Mouse (Mus musculus) adrenal gland, adult 2 months (tissue): Measurements from ENCODE around the gene Tk1. TPM values are rescaled to one million over a fixed set of nuclear protein-coding genes. Genes with fewer than 3 reads are reported as not detected.
"Not testable (repeated sequence)": the region's sequence is repeated elsewhere in the genome, so short reads cannot be mapped to it uniquely, and the experiment has no call there.

ENCODE experiments used
- DNase-seq: peaks from one replicate; pipeline ENCODE4 v3.0.0; 2021
- polyA plus RNA-seq: library from polyadenylated mRNA; depleted of rRNA; stranded (reverse); fragments of >200 nt; gene quantifications from 2 replicates; pipeline ENCODE4 v1.2.3, GENCODE M21; 2012
- total RNA-seq, 2 experiments: library from RNA; stranded (reverse); gene quantifications; 2 replicates each; pipeline ENCODE4 v1.2.3; 2021

The Tk1 gene
- total and polyA plus RNA-seq, 3 experiments = 2.2 to 10.2 (median 3.1) TPM

DNA sequence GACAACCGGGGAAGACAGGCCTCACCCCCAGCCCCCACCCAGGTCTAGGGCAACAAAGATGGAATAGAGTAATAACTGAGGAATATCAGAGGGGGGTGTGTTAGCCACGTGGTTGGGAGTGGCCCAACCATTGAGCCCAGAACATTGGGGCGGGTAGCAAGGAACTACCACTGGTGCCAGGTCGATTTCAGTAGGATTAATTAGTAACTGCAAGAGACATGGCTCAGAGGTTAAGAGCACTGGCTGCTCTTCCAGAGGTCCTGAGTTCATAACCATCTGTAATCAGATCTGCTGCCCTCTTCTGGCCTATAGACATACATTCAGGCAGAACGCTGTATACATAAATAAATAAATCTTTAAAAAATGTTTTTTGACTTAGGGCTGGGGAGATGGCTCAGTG is 20.7 kb upstream of the Tk1 start:
- DNase-seq = no peak

DNA sequence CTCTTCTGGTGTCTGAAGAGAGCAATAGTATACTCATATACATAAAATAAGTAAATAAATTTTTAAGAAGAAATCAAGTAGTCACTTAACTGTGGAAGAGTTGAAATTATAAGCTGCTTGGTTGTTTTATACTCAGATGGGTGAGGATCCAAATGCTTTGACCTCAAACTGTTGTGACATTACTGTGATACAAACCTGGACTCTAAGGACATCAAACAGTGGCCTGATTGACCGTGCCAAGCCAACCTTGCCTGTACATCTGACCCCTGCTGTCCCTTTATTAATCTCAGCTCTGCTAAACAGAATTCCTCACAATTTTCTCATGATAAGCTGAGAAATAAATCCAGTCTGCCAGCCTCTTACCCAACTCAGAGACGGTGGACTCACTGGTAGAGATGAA is 19.8 kb upstream of the Tk1 start:
- no peak for DNase-seq

DNA sequence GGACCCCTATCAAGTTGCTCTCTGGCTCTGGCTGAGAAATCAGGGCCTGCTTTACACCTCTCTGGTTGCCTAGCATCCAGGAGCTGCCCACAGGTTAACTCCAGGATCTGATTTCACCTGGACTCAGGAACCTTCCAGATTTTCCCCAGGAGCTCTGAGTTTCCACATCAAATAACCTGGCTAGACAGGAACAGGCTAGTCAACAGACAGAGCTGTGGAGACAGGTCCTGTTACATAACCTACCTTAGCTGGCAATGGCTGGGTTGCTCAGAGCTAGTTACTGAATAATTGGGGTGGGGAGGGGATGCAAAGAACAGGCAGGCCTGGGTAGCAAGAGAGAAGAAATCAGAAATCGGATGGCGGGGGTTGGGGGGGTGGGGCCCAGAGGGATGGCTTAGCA is 19.1 kb upstream of the Tk1 start:
- DNase-seq = no peak

DNA sequence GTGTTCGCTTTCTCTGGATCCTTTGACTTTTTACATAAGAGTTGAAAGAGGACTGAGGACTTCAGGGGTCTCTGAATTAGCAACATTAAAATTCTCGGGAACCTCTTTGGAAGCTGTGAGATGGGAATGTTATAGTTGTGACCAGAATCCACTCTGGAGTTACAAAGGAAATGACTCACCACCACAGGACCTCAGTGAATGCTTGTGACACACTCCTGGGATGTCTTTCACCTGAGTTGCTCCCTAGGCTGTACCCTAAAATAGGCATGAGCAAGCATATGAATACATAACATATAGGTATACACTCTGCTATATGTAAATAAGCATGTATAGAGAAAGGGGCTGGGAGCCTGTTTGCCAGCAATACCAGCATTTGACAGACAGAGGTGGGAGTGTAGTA is 17.5 kb upstream of the Tk1 start:
- no peak for DNase-seq

- peak; percentile 74 for DNase-seq
Measured at GRCm38 (mm10) chr11:117840910-117841309, 15.0 kb upstream of the Tk1 start.

DNA sequence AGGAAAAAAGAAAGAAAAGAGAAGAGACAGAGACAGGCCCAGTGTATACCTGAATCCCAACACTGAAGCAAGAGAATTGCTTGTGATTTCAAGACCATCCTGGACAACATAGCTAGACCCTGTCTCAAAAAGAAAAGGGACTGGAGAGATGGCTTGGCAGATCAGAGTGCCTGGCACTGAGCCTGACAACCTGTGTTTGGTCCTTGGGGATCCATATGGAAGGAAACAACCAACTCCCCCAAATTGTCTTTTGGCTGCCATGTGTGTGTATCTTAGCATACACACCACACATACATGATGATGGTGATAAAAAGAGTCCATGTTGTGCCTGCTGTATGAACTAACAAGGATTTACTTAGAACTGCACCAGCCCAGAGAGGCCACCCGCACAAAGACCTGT is 13.1 kb upstream of the Tk1 start:
- no peak for DNase-seq

- no peak for DNase-seq
Measured at GRCm38 (mm10) chr11:117838572-117838971, 12.7 kb upstream of the Tk1 start.

DNA sequence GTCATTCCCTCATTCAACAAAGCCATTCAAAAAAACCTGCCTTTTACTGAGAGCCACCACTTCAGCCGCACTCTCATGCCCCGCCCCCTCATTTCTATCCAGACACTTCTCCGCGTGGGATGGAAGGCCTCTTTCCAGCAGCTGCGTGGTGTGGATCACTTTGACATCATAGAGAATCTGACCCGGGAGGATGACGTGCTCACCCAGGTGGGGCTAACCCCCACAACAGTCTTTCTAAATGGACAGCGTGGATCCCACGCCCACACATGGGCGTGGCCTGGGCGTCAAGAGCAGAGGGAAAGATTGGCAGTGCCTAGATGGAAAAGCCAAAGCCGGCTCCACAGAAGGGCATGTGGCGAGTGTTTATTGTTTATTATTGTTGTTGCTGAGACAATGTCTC is 10.4 kb upstream of the Tk1 start:
- DNase-seq = peak; percentile 43

DNA sequence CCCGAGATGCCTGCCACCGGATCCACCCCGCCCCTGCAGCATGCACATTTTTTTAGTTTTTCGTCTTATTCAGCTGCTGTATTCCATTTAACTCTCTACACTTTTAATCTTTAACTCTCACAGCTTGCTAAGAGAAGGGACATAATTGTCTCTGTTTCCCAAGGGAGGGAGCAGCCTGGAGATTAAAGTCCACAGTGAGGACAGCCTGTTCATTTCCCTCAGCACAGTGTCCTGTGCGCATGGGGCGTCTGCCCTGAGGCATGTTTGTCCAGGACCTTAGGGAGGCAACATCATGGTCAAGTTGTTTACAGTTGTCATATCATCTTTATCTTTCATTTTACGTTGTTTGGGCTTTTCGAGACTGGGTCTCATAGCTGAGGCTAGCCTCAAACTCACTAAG is 8.2 kb upstream of the Tk1 start:
- DNase-seq = no peak

GRCm38 (mm10) chr11:117833509-117833908 is 7.6 kb upstream of the Tk1 start:
- not testable (repeated sequence) for DNase-seq

GRCm38 (mm10) chr11:117832086-117832969 is 6.4 kb upstream of the Tk1 start:
- DNase-seq = peak; percentile 65

DNA sequence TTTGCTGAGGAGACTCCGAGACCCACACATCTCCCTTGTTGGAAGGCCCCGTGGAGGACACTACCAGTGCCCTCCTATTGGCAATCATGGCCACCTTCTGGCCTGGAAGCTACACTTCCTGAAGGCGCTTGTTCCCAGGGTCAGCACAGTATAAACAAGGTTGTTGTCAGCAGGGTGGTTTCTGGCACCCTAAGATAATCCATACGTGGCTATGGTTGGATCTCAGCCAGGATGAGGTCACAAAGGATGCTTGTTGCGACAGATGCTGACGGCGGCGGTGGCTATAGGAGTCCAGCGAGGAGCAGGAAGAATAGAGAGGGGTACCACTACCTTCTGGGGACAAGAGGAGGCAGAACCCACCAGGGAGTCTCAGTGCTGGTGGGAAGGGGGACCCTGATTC is 4.5 kb upstream of the Tk1 start:
- no peak for DNase-seq

GRCm38 (mm10) chr11:117829671-117830215 is 3.9 kb upstream of the Tk1 start:
- DNase-seq = peak; percentile 44

- peak; percentile 50 for DNase-seq
Measured at GRCm38 (mm10) chr11:117828888-117829604, 3.2 kb upstream of the Tk1 start.

GRCm38 (mm10) chr11:117828149-117828887 is 2.4 kb upstream of the Tk1 start:
- peak; percentile 37 for DNase-seq

DNA sequence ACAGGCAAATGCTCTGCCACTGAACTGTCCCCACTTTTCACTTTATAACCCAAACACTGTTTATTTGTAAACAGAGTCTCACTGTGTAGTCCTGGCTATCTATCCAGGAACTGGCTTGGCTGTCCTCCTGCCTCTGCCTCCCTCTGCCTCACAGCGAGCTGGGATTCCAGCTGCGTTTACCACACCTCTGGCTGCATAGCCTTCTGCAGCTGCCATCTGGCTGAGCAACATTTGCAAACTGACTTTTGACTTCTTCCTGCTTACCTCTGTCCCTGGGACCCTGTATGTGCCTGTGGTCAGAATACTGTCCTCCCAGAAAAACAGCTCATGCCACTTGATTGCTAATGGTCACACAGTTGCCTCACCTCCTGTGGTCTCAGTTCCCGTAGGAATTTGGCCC is 1.5 kb upstream of the Tk1 start:
- DNase-seq = no peak

DNA sequence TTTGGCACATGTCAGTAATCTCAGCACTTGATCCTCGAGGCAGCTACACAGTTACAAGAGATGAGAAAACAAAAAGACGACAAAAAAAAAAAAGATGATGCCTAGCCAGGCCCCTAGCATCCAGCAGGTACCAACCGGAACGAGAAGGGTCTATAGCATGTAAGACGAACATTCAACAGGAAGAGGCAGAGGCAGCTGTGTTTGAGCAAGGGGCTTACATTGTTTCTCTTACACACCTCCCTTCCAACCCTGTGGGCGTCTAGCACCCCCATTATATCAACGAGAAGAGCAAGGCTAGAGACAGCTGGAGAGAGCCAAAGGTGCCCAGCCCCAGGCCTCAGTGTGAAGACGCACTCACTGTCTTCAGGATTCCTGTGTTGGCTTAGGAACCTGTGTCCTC is 1.0 kb upstream of the Tk1 start:
- DNase-seq = no peak

DNA sequence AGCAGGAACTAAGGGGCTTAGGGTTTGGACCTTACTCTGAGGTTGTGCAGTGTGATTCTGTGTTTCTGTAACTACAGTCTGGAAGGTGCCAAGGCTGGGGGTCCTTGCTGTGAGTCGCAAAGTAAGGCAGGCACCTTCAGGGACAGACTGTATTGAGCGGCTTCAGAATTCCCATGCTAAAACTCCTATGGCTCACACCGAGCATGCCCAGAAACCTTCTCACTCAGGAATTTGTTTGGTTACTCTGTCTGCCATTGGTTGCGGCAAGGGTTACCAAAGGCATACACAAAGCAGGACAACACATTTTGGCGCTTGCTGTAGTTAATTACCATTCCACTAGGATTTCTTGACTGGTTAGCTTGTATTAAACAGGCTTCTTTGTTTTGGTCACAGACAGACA is 272 bp upstream of the Tk1 start:
- peak; percentile 37 for DNase-seq

GRCm38 (mm10) chr11:117824060-117824969 is 1.6 kb downstream of the Tk1 start:
- peak; percentile 84 for DNase-seq

- no peak for DNase-seq
Measured at GRCm38 (mm10) chr11:117823411-117823810, 2.5 kb downstream of the Tk1 start.

DNA sequence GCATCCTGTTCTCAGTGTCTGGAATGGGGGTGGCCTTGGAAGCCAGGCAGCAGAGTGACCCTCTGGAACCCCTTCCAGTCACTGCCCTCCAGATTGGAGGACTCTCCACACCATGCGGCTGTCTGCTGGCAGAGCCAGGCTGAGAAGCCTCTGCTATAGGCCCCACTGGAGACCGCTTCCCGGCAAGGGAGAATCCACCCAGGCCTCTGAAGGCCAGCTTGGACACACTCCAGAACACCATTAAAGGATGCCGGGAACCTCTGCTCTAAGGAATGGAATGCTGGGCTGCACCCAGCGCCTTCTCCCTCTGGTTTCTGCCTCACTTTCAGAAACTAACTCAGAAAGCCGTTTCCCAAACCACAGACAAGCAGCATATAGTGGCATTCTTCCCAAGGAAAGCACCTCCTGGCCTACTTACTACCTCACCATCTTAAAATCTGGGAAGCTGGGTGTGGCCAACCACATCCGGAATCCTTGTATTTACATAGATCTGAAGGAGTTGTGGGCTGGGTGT is 3.1 kb downstream of the Tk1 start:
- no peak for DNase-seq
